Mouse (Mus musculus): ENCODE results near the gene Celf1. TPM values are rescaled to one million over a fixed set of nuclear protein-coding genes. Genes with fewer than 3 reads are reported as not detected.
"Not testable (repeated sequence)": the region's sequence is repeated elsewhere in the genome, so short reads cannot be mapped to it uniquely, and the experiment has no call there.

The Celf1 gene
- 10 to 100 TPM; 70.6 to 88.9 TPM for total RNA-seq (2021)
- long read RNA-seq, experiment 1, full-length matches to known transcripts, result 7 of 44 reads
- long read RNA-seq, experiment 1, partial matches to known transcripts, result 3 of 44 reads
- long read RNA-seq, experiment 1, other reads (novel, unspliced or antisense), result 34 of 44 reads
- long read RNA-seq, experiment 2, full-length matches to known transcripts, result 4 of 25 reads
- long read RNA-seq, experiment 2, partial matches to known transcripts, result 3 of 25 reads
- long read RNA-seq, experiment 2, other reads (novel, unspliced or antisense), result 18 of 25 reads

GRCm38 (mm10) chr2:90940233-90941229 is at the start of gene Celf1:
TSS of gene Celf1 (plus strand) at chr2:90940382.
- peak; percentile 74 to 86 for DNase-seq (ENCODE audit: low spot score in 2 of 2)

GRCm38 (mm10) chr2:90893673-90894298 is 46.4 kb upstream of the Celf1 start:
- no peak for DNase-seq (ENCODE audit: low spot score in 2 of 2)

GRCm38 (mm10) chr2:90894299-90894677 is 45.9 kb upstream of the Celf1 start:
- DNase-seq (ENCODE audit: low spot score in 2 of 2), result not testable (repeated sequence)

DNA sequence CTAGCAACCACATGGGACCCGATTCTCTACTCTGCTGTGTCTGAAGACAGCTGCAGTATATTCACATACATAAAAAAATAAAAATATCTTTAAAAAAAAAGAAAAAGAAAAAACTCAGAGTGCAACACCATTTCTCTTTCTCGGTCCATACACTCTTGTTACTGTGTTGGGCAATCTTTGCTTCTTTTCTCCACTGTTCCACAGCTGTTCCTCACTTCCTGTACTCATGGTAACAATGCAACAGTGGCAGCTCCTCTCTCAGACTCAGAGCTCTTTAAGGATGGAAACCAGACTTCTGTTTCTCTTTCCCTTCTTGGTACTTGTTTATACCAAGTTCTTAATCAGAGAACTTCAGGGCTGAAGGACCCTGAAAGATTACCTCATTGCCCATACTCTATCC is 36.8 kb upstream of the Celf1 start:
- no peak for DNase-seq (ENCODE audit: low spot score in 2 of 2)

GRCm38 (mm10) chr2:90904076-90904855 is 35.9 kb upstream of the Celf1 start, which contains the start of the genes Kbtbd4 and Ndufs3:
TSS of gene Kbtbd4 (plus strand) at chr2:90904740.
TSS of gene Ndufs3 (minus strand) at chr2:90904827.
- DNase-seq (ENCODE audit: low spot score in 2 of 2), result peak; percentile 65 to 84

DNA sequence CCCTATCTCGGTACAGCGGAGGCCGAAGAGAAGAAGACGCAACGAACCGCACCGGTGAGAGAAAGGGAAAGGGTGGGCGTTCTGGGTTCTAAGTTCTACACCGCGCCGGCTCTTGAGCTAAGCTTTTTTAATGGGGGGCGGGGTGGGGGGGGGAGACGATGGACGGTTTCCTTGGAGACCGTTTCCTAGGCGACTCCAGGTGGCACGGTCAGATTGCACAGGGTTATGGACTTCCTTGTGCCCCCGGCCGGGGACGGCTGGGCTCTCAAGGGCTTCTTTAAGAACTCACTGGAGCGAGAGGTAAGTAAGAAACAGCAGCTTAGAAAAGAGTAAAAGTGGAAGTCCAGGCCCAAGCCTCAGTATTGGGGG is 35.3 kb upstream of the Celf1 start:
- no peak for DNase-seq (ENCODE audit: low spot score in 2 of 2)

DNA sequence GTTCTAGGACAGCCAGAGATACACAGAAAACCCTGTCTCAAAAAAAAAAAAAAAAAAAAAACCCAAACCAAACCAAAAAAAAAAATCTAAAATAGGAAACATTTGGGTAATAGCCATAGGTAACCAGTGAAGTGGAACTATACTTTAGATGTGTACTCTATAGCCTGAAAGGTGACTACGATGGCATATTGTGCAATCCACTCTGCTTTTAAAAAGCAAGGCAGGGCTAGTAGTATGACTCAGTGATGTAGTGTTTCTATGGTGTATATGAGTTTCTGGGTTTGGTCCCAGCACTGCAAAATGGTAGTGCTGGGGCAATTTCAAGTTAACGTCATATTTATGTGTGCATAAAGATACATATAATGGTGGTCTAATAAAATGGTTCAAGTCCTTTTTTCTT is 33.5 kb upstream of the Celf1 start:
- DNase-seq (ENCODE audit: low spot score in 2 of 2), result no peak

- DNase-seq (ENCODE audit: low spot score in 2 of 2), result no peak
Measured at GRCm38 (mm10) chr2:90910861-90911260, 29.3 kb upstream of the Celf1 start.

GRCm38 (mm10) chr2:90911668-90912067 is 28.5 kb upstream of the Celf1 start:
- no peak for DNase-seq (ENCODE audit: low spot score in 2 of 2)

- DNase-seq (ENCODE audit: low spot score in 2 of 2), result no peak
Measured at GRCm38 (mm10) chr2:90913671-90914070, 26.5 kb upstream of the Celf1 start.

GRCm38 (mm10) chr2:90915516-90915915 is 24.7 kb upstream of the Celf1 start:
- DNase-seq (ENCODE audit: low spot score in 2 of 2), result no peak

DNA sequence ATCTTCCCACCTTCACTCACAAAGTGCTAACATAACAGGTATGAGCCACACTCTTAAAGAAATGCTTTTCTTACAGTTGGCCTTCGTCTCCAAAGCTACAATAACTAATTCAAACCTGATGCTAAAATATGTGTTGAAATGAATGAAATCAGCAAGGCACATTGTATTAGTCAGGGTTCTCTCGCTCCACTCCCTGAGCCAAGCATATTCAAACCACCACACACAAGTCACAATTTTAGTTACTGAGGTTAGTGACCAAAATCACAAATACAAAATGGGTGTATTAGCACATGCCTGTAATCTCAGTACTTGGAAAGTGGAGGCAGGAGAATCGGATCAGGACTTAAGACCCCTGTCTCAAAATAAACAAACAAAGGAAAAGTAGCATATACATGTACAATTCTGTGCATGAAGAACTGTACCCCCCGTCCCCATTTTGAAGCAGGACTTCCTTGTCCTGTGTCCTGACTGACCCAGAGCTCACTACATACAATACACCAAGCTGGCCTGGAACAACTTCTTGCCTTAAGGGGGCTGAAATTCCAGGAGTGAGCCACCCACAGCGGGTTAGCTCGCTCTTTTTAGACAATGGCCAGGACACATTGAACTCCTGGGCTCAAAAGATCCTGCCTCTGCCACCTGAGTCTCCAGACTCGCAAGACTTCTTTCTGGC is 23.5 kb upstream of the Celf1 start:
- DNase-seq (ENCODE audit: low spot score in 2 of 2), result peak in 1 of 2 experiments; percentile 18

DNA sequence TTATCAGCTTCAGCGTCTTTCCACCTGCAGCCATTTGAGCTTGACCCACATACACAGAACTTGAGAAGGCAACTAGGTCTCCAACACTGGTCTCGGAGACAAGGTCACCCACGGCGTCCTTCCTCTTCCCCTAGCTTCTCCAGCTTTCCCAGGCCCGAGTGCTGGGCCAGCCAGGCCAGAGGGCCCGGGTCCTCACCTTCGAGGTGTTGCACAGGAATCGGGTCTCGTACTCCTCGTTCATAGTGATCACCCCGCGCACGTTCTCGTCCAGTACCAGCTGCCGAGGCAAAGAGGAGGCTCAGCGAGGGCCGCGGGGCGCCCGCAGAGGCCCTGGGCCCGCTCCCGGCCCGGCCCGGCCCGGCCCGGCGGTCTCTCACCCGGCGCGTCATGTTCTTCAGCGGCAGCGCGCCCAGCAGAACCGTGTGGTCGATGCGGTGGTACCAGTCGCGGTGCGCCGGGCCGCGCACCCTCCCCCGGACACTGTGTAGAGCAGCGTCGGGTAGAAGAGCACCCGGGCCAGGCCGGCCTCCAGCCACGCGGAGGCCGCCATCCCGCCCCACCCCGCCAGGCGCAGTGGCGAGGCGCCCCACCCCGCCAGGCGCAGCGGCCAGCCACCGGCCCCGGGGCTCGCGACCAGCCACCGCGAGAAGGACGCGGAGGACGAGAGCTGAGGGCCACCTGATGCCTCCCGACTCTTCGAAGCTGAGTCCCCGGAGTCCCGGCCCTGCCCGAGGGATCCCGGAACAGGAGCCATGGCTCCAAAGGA is 22.8 kb upstream of the Celf1 start:
- peak; percentile 74 to 80 for DNase-seq (ENCODE audit: low spot score in 2 of 2)

- no peak for DNase-seq (ENCODE audit: low spot score in 2 of 2)
Measured at GRCm38 (mm10) chr2:90917999-90918698, 22.0 kb upstream of the Celf1 start.

DNA sequence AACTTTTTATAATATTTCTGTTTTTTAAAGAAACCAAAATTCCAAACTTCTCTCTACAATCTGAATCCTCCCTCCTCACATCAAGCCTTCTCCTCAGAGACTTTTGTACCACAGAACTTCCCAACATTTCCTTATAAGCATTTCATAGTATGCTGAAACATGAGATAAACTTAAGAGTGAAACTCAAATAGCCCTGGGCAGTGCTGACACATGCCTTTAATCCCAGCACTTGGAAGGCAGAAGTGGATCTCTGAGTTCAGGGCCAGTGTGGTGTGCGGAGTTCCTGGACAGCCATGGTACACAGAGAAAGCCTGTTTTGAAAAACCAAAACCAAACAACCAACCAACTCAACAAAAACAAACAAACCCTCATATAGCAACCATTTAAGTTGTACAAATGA is 19.0 kb upstream of the Celf1 start:
- no peak for DNase-seq (ENCODE audit: low spot score in 2 of 2)

DNA sequence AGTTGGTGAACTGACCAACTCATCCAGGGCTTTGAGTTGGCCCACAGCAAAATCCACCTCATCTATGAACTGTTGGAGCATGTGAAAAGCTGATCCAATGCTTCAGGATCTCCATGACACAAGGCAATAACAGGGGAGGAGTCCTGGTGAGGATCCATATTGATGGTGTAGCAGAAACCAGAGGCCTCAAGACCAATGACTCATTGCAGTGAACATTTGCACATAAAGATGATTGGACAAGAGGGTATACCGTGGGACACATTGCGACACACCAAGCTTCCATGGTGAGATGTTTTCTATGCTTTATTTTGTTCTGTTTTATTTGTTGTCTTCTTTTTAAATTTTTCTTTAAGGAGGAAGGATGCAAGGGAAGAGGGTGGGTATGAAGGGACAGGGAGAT is 17.5 kb upstream of the Celf1 start:
- DNase-seq (ENCODE audit: low spot score in 2 of 2), result no peak

DNA sequence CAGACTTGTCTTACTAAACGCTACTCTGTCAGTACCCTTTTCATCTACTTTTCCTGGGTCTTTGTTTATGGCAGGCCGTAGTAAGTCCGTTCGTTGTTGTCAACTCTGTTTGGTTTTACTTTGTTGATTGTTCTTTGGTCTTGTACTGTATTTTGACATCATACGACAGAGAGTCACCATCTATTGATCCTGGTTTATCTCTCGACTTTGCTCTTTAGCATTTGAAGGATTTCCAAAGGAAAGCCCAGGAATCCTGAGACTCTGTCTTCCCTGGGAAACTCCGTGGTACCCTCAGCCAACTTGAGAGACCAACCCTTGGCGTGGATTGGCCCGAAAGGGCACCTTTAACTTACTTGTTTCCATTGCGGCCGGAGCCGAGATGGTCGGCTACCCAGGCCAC is 11.6 kb upstream of the Celf1 start:
- no peak for DNase-seq (ENCODE audit: low spot score in 2 of 2)

DNA sequence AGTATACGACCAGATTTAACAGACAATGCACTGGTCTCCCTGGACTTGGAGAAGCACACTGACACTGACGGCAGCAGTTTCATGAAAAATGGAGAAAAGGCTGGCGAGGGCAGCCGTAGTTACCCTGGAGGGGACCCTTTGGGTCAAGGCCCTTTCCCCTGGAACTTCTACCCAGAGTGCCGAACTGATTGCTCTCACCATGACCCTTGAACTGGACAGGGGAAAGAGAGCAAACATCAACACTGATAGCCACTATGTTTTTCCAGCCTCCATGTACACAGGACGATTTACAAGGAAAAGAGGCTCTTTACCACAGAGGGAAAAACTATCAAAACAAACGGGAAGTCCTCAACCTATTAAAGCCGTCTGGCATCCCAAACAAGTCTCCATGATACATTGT is 8.4 kb upstream of the Celf1 start:
- no peak for DNase-seq (ENCODE audit: low spot score in 2 of 2)

DNA sequence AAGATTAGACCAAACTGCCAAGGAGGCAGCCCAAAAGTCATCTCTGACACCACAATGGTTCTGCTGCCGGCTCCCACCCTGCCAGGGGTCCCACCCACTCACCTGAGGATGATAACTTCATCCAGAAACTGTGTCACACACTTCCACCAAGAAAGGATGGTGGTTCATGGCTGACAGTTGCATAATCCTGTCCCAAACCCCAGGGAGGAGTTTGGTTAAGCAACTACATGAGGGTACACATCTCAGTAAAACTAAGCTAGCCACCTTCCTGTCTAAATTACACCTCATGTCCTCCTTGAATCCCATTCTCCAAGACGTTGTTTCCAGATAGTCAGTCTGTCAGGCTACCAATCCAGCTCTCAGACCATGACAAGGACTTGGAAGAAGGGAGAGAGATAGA is 7.9 kb upstream of the Celf1 start:
- DNase-seq (ENCODE audit: low spot score in 2 of 2), result no peak

Data from gastrocnemius, postnatal 4 days (tissue).